Mouse (Mus musculus): ENCODE data around the gene Nrcam.
"Not testable (repeated sequence)": the region's sequence is repeated elsewhere in the genome, so short reads cannot be mapped to it uniquely, and the experiment has no call there.

Gene Nrcam

GRCm38 (mm10) chr12:44328381-44329315 is at the start of gene Nrcam:
Nrcam (plus strand) TSS chr12:44328885.
- peak in 1 of 2 experiments; percentile 62 for DNase-seq

DNA sequence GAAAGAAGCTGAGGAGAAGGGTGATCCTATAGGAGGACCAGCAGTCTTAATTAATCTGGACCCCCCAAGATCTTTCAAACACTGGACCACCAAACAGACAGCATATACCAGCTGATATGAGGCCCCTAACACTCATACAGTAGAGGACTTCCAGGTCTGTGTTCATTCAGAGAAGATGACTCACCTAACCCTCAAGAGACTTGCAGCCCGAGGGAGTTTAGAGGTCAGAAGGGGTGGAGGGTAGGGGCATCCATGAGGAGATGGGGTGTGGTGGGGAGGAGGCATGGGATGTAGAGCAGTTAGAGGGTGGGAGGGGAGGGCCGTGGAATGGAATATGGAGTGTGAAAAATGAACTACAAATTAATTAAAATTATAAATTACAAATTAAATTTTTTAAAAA is 48.5 kb upstream of the Nrcam start:
- not testable (repeated sequence) for DNase-seq

DNA sequence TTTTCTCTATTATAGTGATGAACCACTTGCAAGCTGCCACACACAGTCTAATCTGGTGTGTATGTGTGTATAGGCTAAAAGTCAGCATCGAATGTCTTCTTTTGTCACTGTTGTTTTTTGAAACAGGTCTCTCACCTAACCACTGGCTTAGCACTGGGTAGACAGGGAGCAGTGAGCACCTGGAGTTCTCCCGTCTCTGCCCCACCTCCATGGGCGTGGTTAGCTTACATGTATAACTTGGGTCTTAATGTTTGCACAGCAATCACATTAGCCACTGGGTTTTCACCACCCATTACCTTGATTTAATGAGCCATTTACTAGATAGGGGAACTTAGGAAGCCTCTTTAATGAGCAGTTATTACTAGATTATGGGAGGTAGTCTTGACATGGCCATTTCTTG is 47.2 kb upstream of the Nrcam start:
- DNase-seq, result no peak

DNA sequence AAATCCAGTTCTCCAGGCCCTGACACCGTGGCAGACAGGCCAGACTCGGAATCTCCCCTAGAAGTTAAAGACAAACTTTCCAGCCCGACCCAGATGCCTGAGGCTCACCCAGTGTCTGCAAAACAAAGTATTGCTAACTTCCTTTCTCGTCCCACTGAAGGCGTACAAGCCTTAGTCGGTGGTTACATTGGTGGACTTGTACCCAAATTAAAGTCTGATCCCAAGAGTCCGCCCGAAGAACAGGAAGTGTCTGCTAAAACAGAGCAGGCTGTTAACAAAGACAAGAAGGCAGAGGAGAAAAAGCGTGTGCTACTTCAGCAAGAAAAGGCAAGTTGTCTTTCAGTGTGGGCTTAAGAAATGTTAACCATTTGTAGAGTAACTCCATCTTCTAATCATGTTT is 45.3 kb upstream of the Nrcam start:
- peak; percentile 16 to 22 for DNase-seq

DNA sequence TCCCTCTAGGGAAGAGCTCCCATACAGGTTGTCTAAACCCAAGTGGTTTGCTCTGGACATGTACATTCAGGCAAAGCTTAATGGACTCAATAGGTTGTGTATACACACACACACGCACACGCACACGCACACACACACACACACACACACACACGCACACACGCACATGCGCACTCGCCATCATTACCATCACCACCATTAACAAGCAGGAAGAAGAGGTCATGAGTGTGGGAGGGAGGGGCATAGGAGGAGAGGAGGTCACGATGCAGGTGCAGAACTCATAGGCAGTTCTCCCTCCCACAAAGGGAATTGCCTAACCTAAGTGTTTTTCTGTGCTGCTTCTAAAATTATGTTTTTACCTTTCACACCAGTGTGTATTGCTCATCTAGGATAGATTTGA is 41.7 kb upstream of the Nrcam start:
- no peak for DNase-seq

DNA sequence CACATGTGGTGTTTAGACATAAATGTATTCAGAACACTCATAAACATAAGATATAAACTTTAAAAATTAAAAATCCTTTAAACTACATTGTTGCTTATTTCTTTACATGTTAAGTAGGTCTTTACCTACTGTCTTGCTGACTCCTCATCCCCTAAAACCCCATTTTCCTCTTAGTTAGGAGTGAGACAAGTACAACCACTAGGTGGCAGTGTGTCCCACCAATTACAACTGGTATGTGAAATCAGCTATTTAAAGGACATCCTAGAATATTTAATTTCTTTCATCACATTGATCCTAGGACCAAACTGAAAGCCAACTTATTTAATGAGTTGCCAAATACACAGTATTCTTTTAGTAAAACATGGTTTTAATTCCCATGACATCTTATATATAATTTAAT is 36.4 kb upstream of the Nrcam start:
- peak; percentile 62 to 84 for DNase-seq

- DNase-seq, result no peak
These were observed 27.9 kb upstream of the Nrcam start for GRCm38 (mm10) chr12:44300793-44301192.

DNA sequence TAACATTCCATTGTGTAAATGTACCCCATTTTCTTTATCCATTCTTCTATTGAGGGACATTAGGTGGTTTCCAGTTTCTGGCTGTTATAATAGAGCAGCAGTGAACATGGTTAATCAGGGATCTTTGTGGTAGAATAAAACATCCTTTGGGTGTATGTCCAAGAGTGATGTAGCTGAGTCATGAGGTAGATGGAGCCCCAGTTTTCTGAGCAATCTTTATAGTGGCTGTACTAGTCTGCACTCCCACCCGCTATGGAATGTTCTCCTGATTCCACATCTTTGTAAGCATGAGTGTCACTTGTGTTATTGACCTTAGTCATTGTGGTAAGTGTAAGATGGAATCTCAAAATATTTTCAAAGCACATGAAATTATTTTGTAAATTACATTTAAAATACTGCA is 24.7 kb upstream of the Nrcam start:
- no peak for DNase-seq

- no peak for DNase-seq
These were observed 23.8 kb upstream of the Nrcam start for GRCm38 (mm10) chr12:44304869-44305268.

DNA sequence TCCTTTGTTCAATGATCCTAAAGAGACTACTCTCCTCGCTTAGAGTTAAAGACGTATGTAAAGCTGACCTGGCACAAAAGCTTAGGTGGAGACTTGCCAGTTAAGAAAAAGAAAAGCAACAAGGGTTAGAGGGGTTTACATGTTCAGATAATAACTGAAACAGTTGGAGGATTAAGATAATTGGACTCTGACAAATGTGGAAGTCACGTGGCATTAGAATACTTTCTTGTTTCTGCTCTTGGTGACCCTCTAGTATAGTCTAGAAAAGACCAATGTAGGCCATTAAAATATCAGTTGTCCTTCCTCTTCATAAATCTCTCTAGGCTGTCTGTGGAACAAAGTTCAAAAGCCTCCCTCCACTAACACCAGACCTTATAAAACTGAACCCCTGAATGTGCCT is 20.5 kb upstream of the Nrcam start:
- no peak for DNase-seq

DNA sequence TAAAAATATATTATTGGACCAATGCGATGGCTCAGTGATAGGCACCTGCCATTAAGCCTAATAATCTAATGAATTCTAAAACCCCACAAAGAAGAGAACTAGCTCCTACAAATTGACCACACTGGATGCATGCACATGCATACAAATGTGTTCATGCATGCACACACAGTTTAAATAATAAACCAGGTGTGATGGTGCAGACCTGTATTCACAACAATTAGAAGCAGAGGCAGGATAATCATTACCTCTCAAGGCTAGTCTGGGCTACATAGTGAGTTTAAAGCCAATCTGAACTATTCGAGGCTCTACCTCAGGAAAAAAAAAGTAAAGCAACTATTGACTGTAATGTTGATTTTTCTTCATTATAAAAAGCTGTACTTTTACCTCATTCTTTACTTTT is 13.5 kb upstream of the Nrcam start:
- no peak for DNase-seq

GRCm38 (mm10) chr12:44325091-44325490 is 3.6 kb upstream of the Nrcam start:
- DNase-seq, result no peak

DNA sequence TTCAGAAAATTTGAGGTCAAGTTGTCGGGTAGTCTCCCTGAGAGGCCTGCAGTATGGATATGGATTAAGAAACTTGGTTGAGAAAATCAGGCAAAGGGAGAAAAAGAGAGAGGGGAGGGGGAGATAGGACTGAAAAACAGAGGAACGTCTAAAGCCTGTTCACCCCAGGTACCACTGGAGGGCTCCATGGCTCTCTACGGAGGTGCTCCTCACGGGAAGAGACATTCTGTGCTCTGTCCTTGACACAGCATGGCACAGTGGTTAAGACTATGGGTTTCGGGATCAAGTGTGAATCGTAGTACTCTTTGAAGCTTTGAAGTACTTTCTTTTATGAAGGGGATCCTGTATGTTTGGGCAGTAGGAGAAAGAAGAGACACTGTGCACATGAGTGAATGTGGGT is 1.2 kb upstream of the Nrcam start:
- peak in 1 of 2 experiments; percentile 53 for DNase-seq

DNA sequence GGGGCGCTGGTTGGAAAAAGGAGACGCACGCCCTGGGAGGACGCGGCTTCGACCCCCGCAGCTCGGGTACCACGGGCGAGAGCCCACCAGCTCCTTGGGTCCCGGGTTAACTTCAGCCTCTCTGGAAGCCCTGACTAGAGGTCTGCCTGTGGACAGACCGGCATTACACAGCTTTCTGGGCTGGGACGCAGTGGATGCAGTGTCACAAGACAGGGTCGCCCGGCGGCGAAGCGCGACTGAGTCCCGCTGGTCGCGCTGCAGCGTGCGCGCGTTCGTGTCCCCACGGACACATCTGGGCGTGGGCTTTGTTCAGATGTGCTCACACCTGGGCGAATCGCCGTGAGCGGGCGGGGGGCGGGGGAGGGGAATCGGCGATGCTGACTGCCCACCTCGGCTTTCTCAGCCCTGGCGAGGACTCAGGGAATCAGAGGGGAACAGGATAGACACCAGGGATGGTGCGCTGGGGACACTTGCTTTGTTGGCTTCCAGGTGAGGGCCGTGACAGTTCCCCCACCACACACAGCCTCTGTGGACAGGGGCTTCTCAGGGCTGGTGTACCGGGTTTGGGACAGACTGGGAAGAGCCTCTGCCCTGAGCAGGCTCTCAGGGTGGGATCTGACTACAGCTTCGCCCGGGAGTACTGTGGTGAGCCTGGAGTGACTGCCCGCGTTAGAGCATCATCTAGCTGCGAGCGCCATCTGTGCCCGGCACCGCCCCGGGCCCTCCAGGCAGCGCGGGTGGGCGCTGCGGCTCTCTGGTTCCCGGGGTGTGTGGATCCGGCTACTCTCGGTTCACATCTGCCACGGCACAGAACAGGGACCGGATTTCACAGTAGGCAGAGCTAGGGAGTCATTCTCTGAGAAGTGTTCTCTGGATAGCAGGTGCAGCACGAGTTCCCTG is 881 bp downstream of the Nrcam start:
- peak in 1 of 2 experiments; percentile 27 for DNase-seq

DNA sequence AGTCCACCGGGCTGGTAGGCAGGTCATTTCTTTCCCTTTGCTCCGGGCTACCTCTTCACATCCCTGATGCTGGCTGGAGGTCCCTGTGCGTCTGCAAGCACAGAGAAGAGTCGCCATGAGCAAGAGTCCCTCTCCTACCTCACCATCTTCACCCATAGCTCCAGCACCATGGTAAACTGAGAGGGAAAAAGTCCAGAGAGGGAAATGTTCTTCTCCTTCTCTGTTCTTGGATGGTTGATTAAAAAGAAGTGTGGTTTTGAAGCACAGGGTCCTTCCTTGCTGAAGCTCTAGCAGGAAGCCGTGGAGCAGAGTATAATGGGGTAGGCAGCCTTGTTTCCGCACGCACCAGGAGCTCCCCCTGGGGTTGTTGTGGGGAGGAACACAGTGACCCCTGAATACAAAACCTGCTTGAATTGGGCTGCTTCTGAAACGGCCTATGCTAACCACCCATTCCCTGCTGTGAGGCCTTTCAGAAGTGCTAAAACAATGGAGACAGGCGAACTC is 1.6 kb downstream of the Nrcam start:
- no peak for DNase-seq

GRCm38 (mm10) chr12:44337136-44337640 is 8.5 kb downstream of the Nrcam start:
- no peak for DNase-seq

DNA sequence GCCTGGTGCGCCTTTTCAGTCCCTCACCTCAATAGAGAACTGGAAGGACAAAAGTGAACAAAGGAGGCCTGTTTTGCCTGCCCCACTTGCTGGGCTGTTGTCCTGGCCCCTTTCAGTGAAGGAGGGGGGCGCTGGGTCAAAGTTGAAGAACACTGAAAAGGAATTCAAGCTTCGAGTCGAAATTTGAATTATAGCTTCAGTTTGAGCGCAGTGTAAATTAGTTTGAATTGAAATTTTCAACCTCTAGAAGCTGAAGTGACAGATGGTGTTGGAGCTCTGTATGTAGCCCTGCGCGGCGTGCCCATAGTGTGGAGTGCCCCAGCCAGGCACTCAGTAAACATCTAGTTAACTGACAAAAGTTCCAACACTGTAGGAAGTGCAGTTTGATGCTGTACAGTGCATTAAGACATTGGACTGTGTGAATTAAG is 9.5 kb downstream of the Nrcam start:
- no peak for DNase-seq

DNA sequence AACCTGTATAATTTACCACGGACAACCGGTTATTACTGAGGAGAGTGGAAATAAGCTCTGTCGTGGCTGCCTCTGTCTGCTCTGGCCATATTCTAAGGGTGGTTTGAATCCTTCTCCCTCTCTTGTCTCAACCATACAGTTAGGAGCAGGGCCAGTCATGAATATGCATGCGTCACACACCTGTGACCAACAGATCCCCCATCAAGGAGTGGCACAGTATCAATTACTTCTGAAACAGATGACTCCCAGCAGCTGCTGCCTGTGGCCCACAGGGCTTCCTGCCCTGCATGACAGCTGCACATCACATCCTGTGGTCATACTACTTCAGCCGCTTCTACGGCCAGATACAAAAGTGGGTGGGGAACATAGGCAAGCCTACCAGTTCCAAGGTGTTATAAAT is 15.4 kb downstream of the Nrcam start:
- DNase-seq, result no peak

DNA sequence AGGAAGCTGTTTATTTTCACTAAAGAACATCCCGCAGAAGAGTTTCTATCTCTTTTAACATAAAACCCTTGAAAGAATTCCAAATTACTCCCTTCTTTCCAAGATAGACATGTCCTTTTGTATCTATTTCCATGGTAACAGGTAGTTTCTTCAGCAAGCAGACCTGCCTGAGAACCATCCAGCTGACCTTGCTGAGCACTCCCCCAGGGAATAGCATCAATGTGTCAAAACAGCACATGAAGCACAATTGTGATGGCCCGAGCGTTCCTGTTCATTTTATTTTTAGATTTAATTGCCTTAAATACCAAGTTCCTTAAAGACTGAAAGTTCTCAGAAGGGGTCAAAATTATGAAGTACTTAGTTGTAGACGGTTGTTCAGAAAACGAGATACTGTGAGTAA is 16.6 kb downstream of the Nrcam start:
- no peak for DNase-seq

DNA sequence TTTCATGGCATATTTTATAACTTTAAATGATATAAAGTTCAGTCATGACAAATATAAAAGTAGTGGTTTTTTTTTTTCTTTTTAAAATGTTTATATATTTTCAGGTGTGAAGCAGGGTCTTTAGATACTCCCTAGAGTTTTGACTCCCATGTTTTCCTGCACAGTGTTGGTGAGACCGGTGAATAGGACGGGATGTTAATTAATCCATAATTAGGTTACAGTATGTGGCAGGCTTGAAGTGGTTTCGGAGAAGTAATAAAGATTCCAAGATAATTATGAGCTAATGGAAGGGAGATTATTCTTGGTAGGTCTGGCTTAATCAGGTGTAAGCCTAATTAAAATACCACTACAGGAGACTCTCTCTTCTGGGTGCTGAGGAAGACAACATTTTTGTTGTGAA is 17.5 kb downstream of the Nrcam start:
- DNase-seq, result no peak

DNA sequence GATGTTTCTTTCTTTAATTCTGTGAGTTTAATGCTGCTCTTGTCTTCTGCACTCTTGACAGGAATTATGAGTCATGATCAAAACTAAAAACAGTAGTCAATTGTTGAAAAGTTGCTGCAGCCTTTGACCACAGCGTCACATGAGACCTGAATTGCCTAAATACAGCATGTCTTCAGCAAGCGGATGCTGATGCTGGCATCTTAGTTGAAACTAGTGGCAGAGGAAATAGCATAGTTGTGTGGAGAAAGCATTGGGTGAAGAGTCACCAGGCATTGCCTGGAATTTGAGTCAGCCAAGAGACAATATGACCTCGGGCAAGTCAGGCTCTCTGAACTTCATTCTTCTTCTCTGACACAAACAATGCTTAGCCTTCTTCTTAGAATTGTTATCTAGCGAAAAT is 26.4 kb downstream of the Nrcam start:
- DNase-seq, result no peak

DNA sequence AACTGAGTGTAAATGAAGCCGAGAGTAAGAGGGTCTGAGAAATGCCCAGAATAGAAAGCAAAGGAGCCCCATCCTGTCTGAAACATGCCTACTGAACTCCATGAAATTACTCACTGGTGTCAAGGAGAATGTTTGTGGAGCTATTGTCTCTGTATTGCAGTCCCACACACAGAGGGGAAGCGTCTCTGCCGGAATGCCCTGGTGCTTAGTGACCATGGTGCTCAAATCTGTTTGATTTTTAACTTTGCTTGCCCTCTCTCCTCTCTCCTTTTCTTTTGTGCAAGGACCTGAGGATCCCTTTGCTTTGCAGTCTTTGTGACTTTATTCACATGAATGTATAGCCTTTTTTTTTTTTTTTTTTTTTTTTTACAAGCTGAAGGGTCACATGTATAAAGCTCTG is 28.8 kb downstream of the Nrcam start:
- DNase-seq, result no peak

- DNase-seq, result no peak
These were observed 29.2 kb downstream of the Nrcam start for GRCm38 (mm10) chr12:44357881-44358280.

Measured in kidney, postnatal 36 days (tissue).